Mouse (Mus musculus) lung, postnatal 4 days (tissue): Measurements from ENCODE around the gene Pgls.
A peak's percentile ranks its signal among the peaks of the same experiment; 100 is the strongest.

Experiments used
- DNase-seq, 2 experiments: peaks; one replicate each; pipeline ENCODE4 v3.0.0; 2021

Pgls gene

GRCm38 (mm10) chr8:71569366-71570290 lies 22.3 kb upstream of the Pgls start:
- DNase-seq = peak; percentile 90 to 93

GRCm38 (mm10) chr8:71570291-71570954 lies 21.6 kb upstream of the Pgls start:
- peak; percentile 93 to 96 for DNase-seq

GRCm38 (mm10) chr8:71572077-71572476 lies 19.9 kb upstream of the Pgls start:
- DNase-seq = no peak

GRCm38 (mm10) chr8:71572847-71573633 lies 18.9 kb upstream of the Pgls start:
- peak in 1 of 2 experiments; percentile 69 for DNase-seq

GRCm38 (mm10) chr8:71574426-71574825 lies 17.6 kb upstream of the Pgls start:
- DNase-seq = no peak

- no peak for DNase-seq
Measured at GRCm38 (mm10) chr8:71575020-71575419, 17.0 kb upstream of the Pgls start.

- no peak for DNase-seq
Measured at GRCm38 (mm10) chr8:71577856-71578387, 14.1 kb upstream of the Pgls start.

- DNase-seq = no peak
Measured at GRCm38 (mm10) chr8:71579009-71579408, 13.0 kb upstream of the Pgls start.

GRCm38 (mm10) chr8:71579476-71579875 lies 12.5 kb upstream of the Pgls start:
- no peak for DNase-seq

GRCm38 (mm10) chr8:71580201-71580600 lies 11.8 kb upstream of the Pgls start:
- no peak for DNase-seq

GRCm38 (mm10) chr8:71586891-71587290 lies 5.1 kb upstream of the Pgls start:
- DNase-seq = peak in 1 of 2 experiments; percentile 65

GRCm38 (mm10) chr8:71588762-71589161 lies 3.2 kb upstream of the Pgls start:
- DNase-seq = no peak

- DNase-seq = no peak
Measured at GRCm38 (mm10) chr8:71591017-71591416, 959 bp upstream of the Pgls start.

- DNase-seq = peak; percentile 79 to 88
Measured at GRCm38 (mm10) chr8:71592374-71593170, 596 bp downstream of the Pgls start.

- DNase-seq = no peak
Measured at GRCm38 (mm10) chr8:71593556-71594323, 1.8 kb downstream of the Pgls start.

GRCm38 (mm10) chr8:71594324-71594722 lies 2.3 kb downstream of the Pgls start:
- DNase-seq = no peak

GRCm38 (mm10) chr8:71595862-71596261 lies 3.9 kb downstream of the Pgls start:
- peak; percentile 90 to 93 for DNase-seq

GRCm38 (mm10) chr8:71596384-71596783 lies 4.4 kb downstream of the Pgls start:
- DNase-seq = no peak

GRCm38 (mm10) chr8:71596798-71597197 lies 4.8 kb downstream of the Pgls start:
- no peak for DNase-seq

GRCm38 (mm10) chr8:71597451-71597850 lies 5.5 kb downstream of the Pgls start, which contains the start of gene Fam129c:
TSS of gene Fam129c (plus strand) at chr8:71597648.
- no peak for DNase-seq

- no peak for DNase-seq
Measured at GRCm38 (mm10) chr8:71598375-71598774, 6.4 kb downstream of the Pgls start.
